Mouse (Mus musculus): ENCODE measurements at regions not wholly inside any gene's neighbourhood (a gene's known extent, or its start where the extent isn't known, plus 50 kb on each side); places are given as distances from the start of the nearest gene placed in this dataset.
A peak's percentile ranks its signal among the peaks of the same experiment; 100 is the strongest.

- no peaks in the 10 kb centered on the region for H3K4me1 ChIP-seq (ENCODE audit: control insufficient read depth, insufficient read depth)
- no peak overlapping the region for H3K9ac ChIP-seq (replicated peaks; ENCODE audit: low read depth, low read length)
- H3K36me3 ChIP-seq (replicated peaks; ENCODE audit: control insufficient read depth, insufficient read depth, low read length): no peaks in the 10 kb centered on the region
- DNase-seq (ENCODE audit: low spot score) (no peak), ATAC-seq (ENCODE audit: insufficient read depth, low read depth) (no peak)
- TF ChIP-seq CTCF (IDR thresholded peaks at IDR 0.05; ENCODE audit: low read depth) (no peak), EP300 (IDR thresholded peaks at IDR 0.05; ENCODE audit: low read depth) (no peak)
- H3K27me3 ChIP-seq (ENCODE audit: control insufficient read depth, insufficient read depth, low read length): no peaks in the 10 kb centered on the region
- H3K9me3 ChIP-seq (replicated peaks; ENCODE audit: control insufficient read depth, low read length): no peaks in the 10 kb centered on the region
- H3K4me3 ChIP-seq (ENCODE audit: low read depth, low read length): no peak overlapping the region
- H3K27ac ChIP-seq (ENCODE audit: low read depth): no peak overlapping the region
- WGBS: 43% methylated on average over 2 of the region's 2 CpGs
- no peak overlapping the region for H3K4me2 ChIP-seq (ENCODE audit: low read depth, low read length)
These were observed 325.0 kb downstream of the Mettl4 start for GRCm38 (mm10) chr17:94424811-94425210.

- Histone ChIP-seq H3K36me3 (replicated peaks; ENCODE audit: control insufficient read depth, insufficient read depth, low read length) (no peaks in the 10 kb centered on the region), H3K27me3 (ENCODE audit: control insufficient read depth, insufficient read depth, low read length) (no peaks in the 10 kb centered on the region), H3K27ac (ENCODE audit: low read depth) (no peak overlapping the region), H3K9me3 (replicated peaks; ENCODE audit: control insufficient read depth, low read length) (no peaks in the 10 kb centered on the region), H3K4me2 (ENCODE audit: low read depth, low read length) (no peak overlapping the region), H3K4me3 (ENCODE audit: low read depth, low read length) (no peak overlapping the region), H3K9ac (replicated peaks; ENCODE audit: low read depth, low read length) (no peak overlapping the region), H3K4me1 (ENCODE audit: control insufficient read depth, insufficient read depth) (no peaks in the 10 kb centered on the region)
- WGBS: 83% methylated on average over 2 of the region's 2 CpGs
- TF ChIP-seq CTCF (IDR thresholded peaks at IDR 0.05; ENCODE audit: low read depth) (no peak), EP300 (IDR thresholded peaks at IDR 0.05; ENCODE audit: low read depth) (no peak)
- no peak for ATAC-seq (ENCODE audit: insufficient read depth, low read depth)
- no peak for DNase-seq (ENCODE audit: low spot score)
These were observed 366.8 kb downstream of the Mettl4 start for GRCm38 (mm10) chr17:94382993-94383392.

- ATAC-seq (ENCODE audit: insufficient read depth, low read depth) (no peak), DNase-seq (ENCODE audit: low spot score) (no peak)
- no peaks in the 10 kb centered on the region for H3K4me1 ChIP-seq (ENCODE audit: control insufficient read depth, insufficient read depth)
- H3K27ac ChIP-seq (ENCODE audit: low read depth): no peak overlapping the region
- 48% methylated on average over 2 of the region's 2 CpGs for whole genome bisulfite sequencing
- H3K9me3 ChIP-seq (replicated peaks; ENCODE audit: control insufficient read depth, low read length): no peaks in the 10 kb centered on the region
- TF ChIP-seq CTCF (IDR thresholded peaks at IDR 0.05; ENCODE audit: low read depth) (no peak), EP300 (IDR thresholded peaks at IDR 0.05; ENCODE audit: low read depth) (no peak)
- H3K9ac ChIP-seq (replicated peaks; ENCODE audit: low read depth, low read length): no peak overlapping the region
- H3K27me3 ChIP-seq (ENCODE audit: control insufficient read depth, insufficient read depth, low read length): no peaks in the 10 kb centered on the region
- H3K4me2 ChIP-seq (ENCODE audit: low read depth, low read length): no peak overlapping the region
- no peak overlapping the region for H3K4me3 ChIP-seq (ENCODE audit: low read depth, low read length)
- H3K36me3 ChIP-seq (replicated peaks; ENCODE audit: control insufficient read depth, insufficient read depth, low read length): no peaks in the 10 kb centered on the region
These were observed 414.1 kb downstream of the Mettl4 start for GRCm38 (mm10) chr17:94335688-94336087.

GRCm38 (mm10) chr17:94326179-94326578 is 423.6 kb downstream of the Mettl4 start:
- TF ChIP-seq EP300 (IDR thresholded peaks at IDR 0.05; ENCODE audit: low read depth): no peak
- no peak for TF ChIP-seq CTCF (IDR thresholded peaks at IDR 0.05; ENCODE audit: low read depth)
- no peak overlapping the region for H3K4me3 ChIP-seq (ENCODE audit: low read depth, low read length)
- H3K9me3 ChIP-seq (replicated peaks; ENCODE audit: control insufficient read depth, low read length): no peaks in the 10 kb centered on the region
- H3K4me2 ChIP-seq (ENCODE audit: low read depth, low read length): no peak overlapping the region
- H3K27me3 ChIP-seq (ENCODE audit: control insufficient read depth, insufficient read depth, low read length): no peaks in the 10 kb centered on the region
- ATAC-seq (ENCODE audit: insufficient read depth, low read depth): no peak
- no peak overlapping the region for H3K27ac ChIP-seq (ENCODE audit: low read depth)
- WGBS: 49% methylated on average over 2 of the region's 2 CpGs
- H3K36me3 ChIP-seq (replicated peaks; ENCODE audit: control insufficient read depth, insufficient read depth, low read length): no peaks in the 10 kb centered on the region
- no peak for DNase-seq (ENCODE audit: low spot score)
- H3K4me1 ChIP-seq (ENCODE audit: control insufficient read depth, insufficient read depth): no peaks in the 10 kb centered on the region
- H3K9ac ChIP-seq (replicated peaks; ENCODE audit: low read depth, low read length): no peak overlapping the region

- TF ChIP-seq EP300 (IDR thresholded peaks at IDR 0.05; ENCODE audit: low read depth) (no peak), CTCF (IDR thresholded peaks at IDR 0.05; ENCODE audit: low read depth) (no peak)
- Histone ChIP-seq H3K4me3 (ENCODE audit: low read depth, low read length) (no peak overlapping the region), H3K27ac (ENCODE audit: low read depth) (no peak overlapping the region), H3K4me2 (ENCODE audit: low read depth, low read length) (no peak overlapping the region), H3K36me3 (replicated peaks; ENCODE audit: control insufficient read depth, insufficient read depth, low read length) (no peaks in the 10 kb centered on the region), H3K9me3 (replicated peaks; ENCODE audit: control insufficient read depth, low read length) (no peaks in the 10 kb centered on the region), H3K4me1 (ENCODE audit: control insufficient read depth, insufficient read depth) (no peaks in the 10 kb centered on the region), H3K9ac (replicated peaks; ENCODE audit: low read depth, low read length) (no peak overlapping the region), H3K27me3 (ENCODE audit: control insufficient read depth, insufficient read depth, low read length) (no peaks in the 10 kb centered on the region)
- 77% methylated on average over 3 of the region's 3 CpGs for WGBS
- ATAC-seq (ENCODE audit: insufficient read depth, low read depth) (no peak), DNase-seq (ENCODE audit: low spot score) (no peak)
These were observed 458.6 kb downstream of the Mettl4 start for GRCm38 (mm10) chr17:94291221-94291620.

GRCm38 (mm10) chr17:94287612-94288159 is 462.1 kb downstream of the Mettl4 start:
- no peak overlapping the region for H3K4me2 ChIP-seq (ENCODE audit: low read depth, low read length)
- no peaks in the 10 kb centered on the region for H3K4me1 ChIP-seq (ENCODE audit: control insufficient read depth, insufficient read depth)
- no peak overlapping the region for H3K27ac ChIP-seq (ENCODE audit: low read depth)
- no peak overlapping the region for H3K4me3 ChIP-seq (ENCODE audit: low read depth, low read length)
- no peaks in the 10 kb centered on the region for H3K9me3 ChIP-seq (replicated peaks; ENCODE audit: control insufficient read depth, low read length)
- no peak for TF ChIP-seq CTCF (IDR thresholded peaks at IDR 0.05; ENCODE audit: low read depth)
- no peak for TF ChIP-seq EP300 (IDR thresholded peaks at IDR 0.05; ENCODE audit: low read depth)
- H3K27me3 ChIP-seq (ENCODE audit: control insufficient read depth, insufficient read depth, low read length): no peaks in the 10 kb centered on the region
- no peak overlapping the region for H3K9ac ChIP-seq (replicated peaks; ENCODE audit: low read depth, low read length)
- ATAC-seq (ENCODE audit: insufficient read depth, low read depth): peak; percentile 30; the same call in 1 of the 2 replicates
- DNase-seq (ENCODE audit: low spot score): peak; percentile 15
- 43% methylated on average over 3 of the region's 3 CpGs for WGBS
- no peaks in the 10 kb centered on the region for H3K36me3 ChIP-seq (replicated peaks; ENCODE audit: control insufficient read depth, insufficient read depth, low read length)

Data from heart, postnatal 0 days (tissue).